Mouse (Mus musculus) stomach, embryonic 16.5 days (tissue): Measurements from ENCODE around the gene Mrpl52. TPM values are rescaled to one million over a fixed set of nuclear protein-coding genes. Genes with fewer than 3 reads are reported as not detected.

Source experiments
- ATAC-seq: fragments of 200-750 bp; cut with Nextera tagmentation; 2 replicates; pipeline ENCODE4 v1.8.0; 2017; ENCODE audit warnings: moderate number of reproducible peaks, moderate TSS enrichment; ENCODE audit not compliant: insufficient read depth, low FRiP score
- H3K27ac ChIP-seq: fragments of 300-500 bp; sonication (generic); 2 replicates; pipeline ENCODE4 v1.5.1; 2014; ENCODE audit warnings: low read length
- H3K27me3 ChIP-seq: fragments of 300-500 bp; sonication (generic); 2 replicates; pipeline ENCODE4 v1.6.1; 2014; ENCODE audit warnings: low read length, control low read depth, mixed read lengths; ENCODE audit not compliant: control insufficient read depth, insufficient read depth
- H3K36me3 ChIP-seq: fragments of 300-500 bp; sonication (generic); 2 replicates; pipeline ENCODE4 v1.6.1; 2014; ENCODE audit warnings: low read length; ENCODE audit not compliant: control insufficient read depth, insufficient read depth
- H3K4me1 ChIP-seq: fragments of 300-500 bp; sonication (generic); 2 replicates; pipeline ENCODE4 v1.6.1; 2014; ENCODE audit warnings: low read length, control low read depth, mixed read lengths; ENCODE audit not compliant: control insufficient read depth, insufficient read depth
- H3K4me2 ChIP-seq: fragments of 300-500 bp; sonication (generic); 2 replicates; pipeline ENCODE4 v1.6.1; 2014; ENCODE audit warnings: low read depth, low read length, mixed read lengths
- H3K4me3 ChIP-seq: fragments of 300-500 bp; sonication (generic); replicated peaks from 2 replicates; pipeline ENCODE4 v1.5.1; 2014; ENCODE audit warnings: mild to moderate bottlenecking, low read length
- H3K9ac ChIP-seq: fragments of 300-500 bp; sonication (generic); 2 replicates; pipeline ENCODE4 v1.6.1; 2014; ENCODE audit warnings: low read length
- H3K9me3 ChIP-seq: fragments of 300-500 bp; sonication (generic); replicated peaks from 2 replicates; pipeline ENCODE4 v1.6.1; 2016; ENCODE audit warnings: low read length, control low read depth; ENCODE audit not compliant: control insufficient read depth
- WGBS: fragments of 180-500 bp; shearing (Covaris S2); extraction: QIAGEN DNeasy Blood & Tissue Kit; methylation state at CpG from one replicate; pipeline ENCODE4 v1.1.7; 2014; 5-methylcytosine and 5-hydroxymethylcytosine counted together
- polyA plus RNA-seq: library from polyadenylated mRNA; unstranded; fragments of >200 nt; fragmentation: Nextera tagmentation; extraction: Ambion mirVana; gene quantifications from 2 replicates; pipeline ENCODE4 v1.2.1, GENCODE M21; 2015

The Mrpl52 gene
- polyA plus RNA-seq, 1 experiment from 2014 or later: 264 TPM

DNA sequence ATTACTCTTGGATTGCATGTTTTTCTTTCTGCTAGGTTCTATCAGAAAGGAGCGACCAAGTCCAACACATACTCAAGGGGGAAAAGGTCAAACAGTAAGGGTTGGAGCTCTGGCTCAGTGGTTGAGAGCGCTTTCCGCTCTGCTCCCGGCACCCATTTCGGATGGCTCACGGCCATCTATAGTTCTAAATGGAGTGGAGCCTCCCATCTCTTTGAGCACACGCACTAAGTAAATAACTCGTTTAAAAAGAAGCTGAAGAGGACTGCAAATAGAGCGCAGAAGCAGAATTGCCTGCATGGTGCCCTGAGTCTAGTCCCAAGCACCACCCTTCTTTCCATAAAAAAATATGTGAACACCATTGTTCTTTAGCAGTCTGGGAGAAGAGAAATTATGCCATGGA lies 26.9 kb downstream of the Mrpl52 start:
- H3K4me2 ChIP-seq: no peak overlapping the region
- no peak for ATAC-seq
- WGBS: 70% methylated on average over 9 of the region's 9 CpGs
- no peak overlapping the region for H3K27ac ChIP-seq
- H3K27me3 ChIP-seq: no peaks in the 10 kb centered on the region
- H3K36me3 ChIP-seq: no peaks in the 10 kb centered on the region
- H3K9ac ChIP-seq: no peak overlapping the region
- no peak overlapping the region for H3K4me3 ChIP-seq
- no peaks in the 10 kb centered on the region for H3K9me3 ChIP-seq
- H3K4me1 ChIP-seq: no peaks in the 10 kb centered on the region; the same call in 1 of the 2 replicates

DNA sequence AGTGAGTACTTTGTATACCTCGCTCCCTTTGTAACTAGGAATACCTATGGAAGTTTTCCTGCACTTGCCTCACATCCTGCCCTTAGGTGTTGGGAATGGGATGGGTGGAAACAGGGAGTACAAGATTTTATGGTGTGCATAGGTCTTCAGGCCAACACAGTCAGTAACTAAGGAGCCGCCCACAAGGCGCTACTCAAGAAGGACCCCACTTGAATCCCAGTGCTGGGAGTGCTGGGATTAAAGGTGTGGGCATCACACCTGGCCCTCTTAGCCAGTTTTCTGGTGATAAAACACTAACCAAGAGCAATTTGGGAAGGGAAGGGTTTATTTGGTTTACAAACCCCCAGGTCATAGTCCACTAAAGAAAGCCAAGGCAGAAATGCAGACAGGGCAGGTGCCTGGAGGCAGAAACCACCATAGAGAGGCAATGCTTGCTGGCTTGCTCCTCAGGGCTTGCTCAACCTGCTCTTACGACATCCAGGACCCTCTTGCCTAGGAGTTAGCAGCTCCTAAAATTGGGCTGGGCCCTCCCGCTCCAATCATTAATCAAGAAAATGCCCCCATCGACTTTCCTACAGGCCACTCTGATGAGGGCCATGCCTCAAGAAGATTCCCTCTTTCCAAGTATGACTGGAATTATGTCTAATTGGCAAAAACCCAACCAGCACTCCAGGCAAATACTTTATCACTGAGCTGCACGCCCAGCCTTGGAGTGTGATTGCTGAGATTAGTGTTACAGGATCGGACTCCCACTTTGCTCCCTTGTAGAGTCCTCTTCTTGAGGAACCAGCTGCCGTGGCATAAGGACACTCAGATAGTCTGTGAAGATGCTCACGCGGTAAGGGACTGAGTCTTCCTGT lies 28.2 kb downstream of the Mrpl52 start:
- Histone ChIP-seq H3K4me3 (no peak overlapping the region), H3K4me1 (no peaks in the 10 kb centered on the region; the same call in 1 of the 2 replicates), H3K27ac (no peak overlapping the region), H3K27me3 (no peaks in the 10 kb centered on the region), H3K9me3 (no peaks in the 10 kb centered on the region), H3K36me3 (no peaks in the 10 kb centered on the region), H3K4me2 (no peak overlapping the region), H3K9ac (no peak overlapping the region)
- 58% methylated on average over 11 of the region's 11 CpGs for WGBS
- peak; percentile 21; the same call in 1 of the 2 replicates for ATAC-seq

DNA sequence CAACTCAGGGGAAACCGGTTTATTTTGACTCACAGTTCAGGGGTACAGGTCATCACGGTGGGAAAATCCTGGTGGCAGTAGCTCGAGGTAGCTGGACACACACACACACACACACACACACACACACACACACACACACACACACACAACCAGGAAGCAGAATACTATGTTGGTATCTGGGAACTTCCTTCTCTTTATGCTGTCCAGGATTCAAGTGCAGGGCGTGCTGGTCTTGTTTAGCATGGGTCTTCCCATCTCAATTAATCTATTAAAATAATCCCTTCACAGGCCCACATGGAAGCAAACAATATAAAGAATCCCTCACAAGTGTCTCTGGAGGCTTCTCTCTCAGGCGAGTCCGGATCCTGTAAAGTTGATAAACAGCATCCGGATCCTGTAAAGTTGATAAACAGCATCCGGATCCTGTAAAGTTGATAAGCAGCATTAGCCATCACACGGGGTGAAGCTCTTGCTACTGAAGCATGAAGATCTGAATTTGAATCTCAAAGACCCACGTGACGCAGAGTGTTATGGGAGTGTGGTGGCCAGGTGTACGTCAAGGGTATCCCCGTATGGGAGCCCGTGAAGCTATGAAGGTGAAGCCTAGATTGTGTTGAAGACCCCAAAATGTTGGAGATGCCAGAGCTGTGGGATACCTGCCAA lies 31.3 kb downstream of the Mrpl52 start:
- WGBS: 82% methylated on average over 14 of the region's 14 CpGs
- Histone ChIP-seq H3K4me2 (no peak overlapping the region), H3K9ac (no peak overlapping the region), H3K36me3 (no peaks in the 10 kb centered on the region), H3K4me3 (no peak overlapping the region), H3K4me1 (no peaks in the 10 kb centered on the region; the same call in 1 of the 2 replicates), H3K9me3 (no peaks in the 10 kb centered on the region), H3K27me3 (no peaks in the 10 kb centered on the region), H3K27ac (no peak overlapping the region)
- ATAC-seq: no peak

DNA sequence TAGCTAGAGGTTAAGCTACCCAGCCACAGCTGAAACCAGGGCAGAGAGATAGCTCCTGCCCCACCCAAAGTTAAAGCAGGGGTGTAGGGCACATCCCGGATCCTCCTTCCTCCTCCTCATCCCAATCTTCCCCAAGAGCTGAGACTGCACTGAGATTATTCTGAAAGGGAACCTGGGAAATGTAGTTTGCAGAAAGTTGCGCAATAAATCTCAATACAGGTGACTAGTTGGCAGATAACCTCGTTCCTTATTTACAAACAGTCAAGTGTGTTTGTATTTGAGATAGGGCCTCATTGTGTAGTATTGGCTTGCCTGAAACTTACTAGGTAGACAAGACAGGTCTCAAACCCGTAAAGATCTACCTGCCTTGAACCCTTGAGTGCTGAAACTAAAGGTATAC lies 35.4 kb downstream of the Mrpl52 start:
- Histone ChIP-seq H3K4me2 (no peak overlapping the region), H3K4me1 (0 out of 2 replicates have a peak, but pooled peaks cover 8% of the 10 kb centered on the region), H3K27ac (no peak overlapping the region), H3K4me3 (no peak overlapping the region), H3K9me3 (no peaks in the 10 kb centered on the region), H3K36me3 (no peaks in the 10 kb centered on the region), H3K27me3 (no peaks in the 10 kb centered on the region), H3K9ac (no peak overlapping the region)
- ATAC-seq: no peak
- 66% methylated on average over 4 of the region's 4 CpGs for WGBS

DNA sequence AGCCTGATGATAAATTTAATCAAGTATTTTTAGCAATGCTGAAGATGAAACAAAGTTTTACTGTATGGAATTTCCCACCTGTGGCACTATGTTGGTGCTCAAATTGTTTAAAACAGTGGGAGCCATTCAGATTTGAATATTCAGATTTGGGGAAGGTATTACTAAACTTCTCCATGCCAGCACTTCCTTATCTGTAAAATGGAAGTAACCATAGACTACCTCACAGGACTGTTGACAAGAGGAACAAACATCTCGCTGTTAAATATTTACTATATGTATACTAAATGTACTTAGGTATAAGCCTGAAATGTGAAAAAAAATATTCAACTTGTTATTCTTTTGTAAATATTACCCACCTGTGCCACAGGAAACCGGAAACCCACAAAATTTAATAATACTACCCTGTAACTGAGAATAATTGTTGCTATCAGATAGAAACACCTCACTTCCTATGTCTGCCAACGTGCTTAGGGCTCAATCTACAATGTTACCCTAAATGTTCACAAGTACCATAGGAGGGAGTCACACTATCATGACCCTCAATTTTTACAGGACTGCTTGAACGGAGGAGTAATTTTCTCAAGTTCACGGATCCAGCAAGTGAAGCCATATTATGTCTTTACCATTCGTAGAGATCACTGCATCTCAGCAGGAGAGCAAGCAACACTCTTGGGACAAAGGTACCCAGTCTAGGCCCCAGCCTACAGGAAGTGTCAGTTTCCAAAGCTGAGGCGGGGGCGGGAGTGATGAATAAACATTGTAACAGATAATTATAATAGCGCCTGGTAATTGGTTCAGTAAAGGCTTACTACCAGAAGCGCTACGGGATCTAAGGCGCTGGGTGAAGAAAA lies 36.6 kb downstream of the Mrpl52 start:
- peak; percentile 12; the same call in 1 of the 2 replicates for ATAC-seq
- H3K4me1 ChIP-seq: 0 out of 2 replicates have a peak, but pooled peaks cover 8% of the 10 kb centered on the region
- H3K27me3 ChIP-seq: no peaks in the 10 kb centered on the region
- 11% methylated on average over 12 of the region's 12 CpGs for WGBS
- peak overlapping the region; percentile 87 for H3K9ac ChIP-seq
- peak overlapping the region; percentile 80 for H3K4me3 ChIP-seq
- H3K9me3 ChIP-seq: no peaks in the 10 kb centered on the region
- H3K27ac ChIP-seq: peak overlapping the region; percentile 71
- H3K36me3 ChIP-seq: no peaks in the 10 kb centered on the region; the same call in 1 of the 2 replicates
- H3K4me2 ChIP-seq: peak overlapping the region; percentile 58

DNA sequence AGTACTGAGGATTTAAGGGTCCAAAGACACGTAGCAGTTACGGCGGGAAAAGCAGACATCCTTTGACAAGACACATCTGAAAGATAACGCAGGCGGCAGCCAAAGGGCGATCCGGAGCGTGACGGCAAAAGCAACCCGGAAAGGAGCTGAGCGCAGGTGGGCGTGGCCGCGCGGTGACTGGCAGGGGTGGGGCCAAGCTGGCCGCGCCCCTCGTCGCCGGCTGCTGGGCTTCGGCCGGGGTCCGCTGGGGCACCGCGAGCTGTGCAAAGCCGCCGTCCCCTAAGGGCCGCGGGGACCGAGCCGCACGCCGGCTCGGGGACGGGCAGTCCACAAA lies 37.2 kb downstream of the Mrpl52 start, which contains the start of gene Lrp10:
TSS of gene Lrp10 (plus strand) at position 179 of the 334 bp plus-strand sequence.
- Histone ChIP-seq H3K27me3 (no peaks in the 10 kb centered on the region), H3K9ac (peak within 1 kb of the TSS; percentile 87), H3K27ac (peak within 1 kb of the TSS; percentile 85), H3K9me3 (no peaks in the 10 kb centered on the region), H3K4me2 (peak within 1 kb of the TSS; percentile 58), H3K4me3 (peak within 1 kb of the TSS; percentile 80), H3K4me1 (0 out of 2 replicates have a peak, but pooled peaks cover 8% of the 10 kb centered on the region), H3K36me3 (peaks cover 4% of the 10 kb centered on the region)
- ATAC-seq: peak; percentile 91
- WGBS: under 1% methylated on average over 35 of the region's 35 CpGs

DNA sequence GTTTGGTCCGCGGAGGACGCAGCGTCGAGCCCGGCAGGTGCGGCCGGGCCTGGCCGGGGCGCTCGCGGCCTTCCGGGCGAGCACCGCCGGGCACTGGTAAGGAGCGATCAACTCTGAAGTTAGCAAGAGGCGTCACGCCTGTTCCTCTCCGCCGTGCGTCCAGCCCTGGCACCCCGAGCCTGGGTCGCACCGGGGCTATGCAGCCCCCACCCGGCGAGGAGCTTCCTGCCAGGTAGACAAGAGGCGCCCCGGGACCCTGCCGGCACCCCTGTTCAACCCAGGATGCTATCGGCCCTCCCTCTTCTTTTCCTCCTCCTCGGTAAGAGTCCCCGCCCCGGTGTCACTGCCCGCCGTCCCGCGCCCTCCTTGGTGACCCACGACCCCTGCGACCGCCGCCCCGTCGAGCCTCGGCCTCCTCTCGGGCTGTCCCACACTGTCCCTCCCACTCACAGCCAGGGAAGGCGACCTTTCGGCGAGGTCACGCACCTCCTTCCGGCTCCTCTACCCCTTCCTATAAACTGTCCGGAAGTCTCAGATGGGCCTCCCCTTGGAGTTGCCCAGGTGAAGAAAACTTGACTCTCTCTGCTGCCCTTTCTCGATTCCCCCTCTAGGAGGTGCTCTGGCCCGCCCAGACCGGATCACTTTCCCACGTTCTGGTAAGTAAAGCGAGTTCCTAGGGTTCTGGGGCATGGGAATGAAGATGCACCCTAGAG lies 37.7 kb downstream of the Mrpl52 start:
- under 1% methylated on average over 57 of the region's 57 CpGs for WGBS
- Histone ChIP-seq H3K4me3 (peak overlapping the region; percentile 80), H3K36me3 (peaks cover 5% of the 10 kb centered on the region), H3K27me3 (no peaks in the 10 kb centered on the region), H3K4me2 (peak overlapping the region; percentile 58), H3K9me3 (no peaks in the 10 kb centered on the region), H3K4me1 (0 out of 2 replicates have a peak, but pooled peaks cover 8% of the 10 kb centered on the region), H3K27ac (peak overlapping the region; percentile 85), H3K9ac (peak overlapping the region; percentile 87)
- ATAC-seq: peak; percentile 77

DNA sequence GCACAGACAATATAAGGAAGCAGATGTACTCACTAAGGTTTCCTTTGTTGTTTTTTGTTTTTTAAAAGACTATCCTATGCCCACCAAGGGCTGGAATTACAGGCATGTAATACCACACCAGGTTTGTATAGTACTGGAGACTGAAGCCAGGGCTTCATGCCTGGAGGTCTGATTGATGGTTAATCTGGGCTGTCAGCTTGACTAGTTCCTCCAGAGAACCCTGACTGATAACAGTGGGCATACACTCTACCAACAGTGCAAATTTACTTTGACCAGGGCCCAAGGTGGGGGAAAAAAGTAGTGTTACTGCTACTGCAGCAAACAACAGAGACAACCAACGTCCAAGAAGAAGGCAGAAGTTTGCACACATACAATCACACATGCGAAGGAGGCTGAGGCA lies 44.8 kb downstream of the Mrpl52 start:
- 86% methylated on average over 2 of the region's 2 CpGs for WGBS
- Histone ChIP-seq H3K27me3 (no peaks in the 10 kb centered on the region; the same call in 1 of the 2 replicates), H3K27ac (no peak overlapping the region), H3K4me3 (no peak overlapping the region), H3K9ac (no peak overlapping the region), H3K36me3 (peaks cover 9% of the 10 kb centered on the region), H3K9me3 (0 out of 2 replicates have a peak, but pooled peaks cover 4% of the 10 kb centered on the region), H3K4me2 (no peak overlapping the region), H3K4me1 (peaks cover 10% of the 10 kb centered on the region)
- ATAC-seq: no peak
